Mouse (Mus musculus) spleen, adult 2 months (tissue): ENCODE data around the gene Lonp2.

Source experiments
- CTCF ChIP-seq: fragments of 200-500 bp; IDR thresholded peaks from 2 replicates; pipeline ENCODE4 v1.5.1; 2011; ENCODE audit warnings: mild to moderate bottlenecking, inconsistent platforms; ENCODE audit not compliant: insufficient read depth, insufficient read length, insufficient replicate concordance; ENCODE audit errors: extremely low read depth
- POLR2A ChIP-seq: fragments of 200-500 bp; IDR thresholded peaks from 2 replicates; pipeline ENCODE4 v1.6.1; 2011; ENCODE audit warnings: low read depth, low read length, inconsistent platforms

DNA sequence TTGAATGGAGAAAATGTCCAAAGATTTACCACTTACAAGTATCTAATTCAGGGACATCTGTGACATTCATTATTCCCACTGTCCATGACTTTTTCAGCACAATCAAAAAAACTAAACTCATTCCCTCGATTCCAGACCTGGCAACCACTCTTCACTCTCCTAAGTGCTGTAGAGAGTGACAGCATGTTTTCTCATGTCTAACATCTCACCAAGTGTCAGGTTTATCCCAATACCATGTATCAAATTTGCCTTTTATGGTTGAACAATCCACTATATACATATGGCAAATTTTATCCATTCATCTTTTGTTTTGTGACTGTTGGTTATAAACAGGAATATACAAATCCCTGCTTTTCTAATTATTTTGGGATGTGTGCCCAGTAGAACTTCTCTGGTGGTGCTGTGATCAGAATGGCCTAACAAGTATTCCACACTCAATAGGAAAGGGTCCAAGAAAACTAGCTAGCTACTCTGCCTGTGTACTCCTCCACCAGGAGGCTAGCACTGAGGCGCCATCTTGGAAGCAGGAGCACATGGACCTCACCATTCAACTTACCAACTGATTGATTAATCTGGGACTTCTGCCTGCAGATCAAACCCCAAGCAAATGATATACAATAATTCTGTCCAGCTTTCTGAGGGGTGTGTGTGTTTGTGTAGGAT lies 94.6 kb downstream of the Lonp2 start:
- TF ChIP-seq CTCF (no peak), POLR2A (no peak)
